Mouse (Mus musculus) midbrain, embryonic 13.5 days (tissue): ENCODE data around the gene Grm1. TPM values are rescaled to one million over a fixed set of nuclear protein-coding genes. Genes with fewer than 3 reads are reported as not detected.

Experiments used
- ATAC-seq: fragments of 200-750 bp; cut with Nextera tagmentation; 2 replicates; pipeline ENCODE4 v1.8.0; 2017; ENCODE audit warnings: mild to moderate bottlenecking, moderate TSS enrichment, moderate library complexity
- H3K27ac ChIP-seq: fragments of 300-500 bp; sonication (generic); 2 replicates; pipeline ENCODE4 v1.5.1; 2015; ENCODE audit warnings: inconsistent platforms, mild to moderate bottlenecking, moderate library complexity
- H3K27me3 ChIP-seq: fragments of 300-500 bp; sonication (generic); 2 replicates; pipeline ENCODE4 v1.6.1; 2015; ENCODE audit warnings: mild to moderate bottlenecking, inconsistent platforms
- H3K36me3 ChIP-seq: fragments of 300-500 bp; sonication (generic); 2 replicates; pipeline ENCODE4 v1.6.1; 2015; ENCODE audit warnings: mild to moderate bottlenecking, inconsistent platforms
- H3K4me1 ChIP-seq: fragments of 300-500 bp; sonication (generic); replicated peaks from 2 replicates; pipeline ENCODE4 v1.6.1; 2015; ENCODE audit warnings: inconsistent platforms
- H3K4me2 ChIP-seq: fragments of 300-500 bp; sonication (generic); replicated peaks from 2 replicates; pipeline ENCODE4 v1.6.1; 2015; ENCODE audit warnings: moderate library complexity, mild to moderate bottlenecking, inconsistent platforms
- H3K4me3 ChIP-seq: fragments of 300-500 bp; sonication (generic); replicated peaks from 2 replicates; pipeline ENCODE4 v1.5.1; 2015; ENCODE audit warnings: mild to moderate bottlenecking, inconsistent platforms
- H3K9ac ChIP-seq: fragments of 300-500 bp; sonication (generic); replicated peaks from 2 replicates; pipeline ENCODE4 v1.6.1; 2015; ENCODE audit warnings: mild to moderate bottlenecking, inconsistent platforms
- H3K9me3 ChIP-seq: fragments of 300-500 bp; sonication (generic); 2 replicates; pipeline ENCODE4 v1.6.1; 2016; ENCODE audit warnings: mild to moderate bottlenecking, inconsistent platforms
- WGBS: fragments of 180-500 bp; shearing (Covaris S2); methylation state at CpG from one replicate; pipeline ENCODE4 v1.1.7; 2015; 5-methylcytosine and 5-hydroxymethylcytosine counted together
- polyA plus RNA-seq: library from polyadenylated mRNA; unstranded; fragments of >200 nt; fragmentation: Nextera tagmentation; extraction: Ambion mirVana; gene quantifications from 2 replicates; pipeline ENCODE4 v1.2.1, GENCODE M21; 2015

Grm1 gene
- polyA plus RNA-seq, 1 experiment from 2014 or later: 3.0 TPM

GRCm38 (mm10) chr10:10809777-10810176 is 272.4 kb downstream of the Grm1 start:
- 38% methylated on average over 3 of the region's 3 CpGs for WGBS
- no peak for ATAC-seq
- Histone ChIP-seq H3K27me3 (no peaks in the 10 kb centered on the region), H3K27ac (no peak overlapping the region), H3K4me2 (no peak overlapping the region), H3K4me3 (no peak overlapping the region), H3K4me1 (no peaks in the 10 kb centered on the region), H3K36me3 (no peaks in the 10 kb centered on the region), H3K9me3 (no peaks in the 10 kb centered on the region), H3K9ac (no peak overlapping the region)

- ATAC-seq: no peak
- Histone ChIP-seq H3K4me1 (no peaks in the 10 kb centered on the region), H3K4me2 (no peak overlapping the region), H3K4me3 (no peak overlapping the region), H3K36me3 (no peaks in the 10 kb centered on the region), H3K9ac (no peak overlapping the region), H3K9me3 (no peaks in the 10 kb centered on the region), H3K27ac (no peak overlapping the region), H3K27me3 (no peaks in the 10 kb centered on the region)
- WGBS: 100% methylated on average over 1 of the region's 1 CpGs
These were observed 286.8 kb downstream of the Grm1 start for GRCm38 (mm10) chr10:10795321-10795720.

GRCm38 (mm10) chr10:10790458-10790857 is 291.7 kb downstream of the Grm1 start:
- 95% methylated on average over 1 of the region's 1 CpGs for WGBS
- ATAC-seq: no peak
- H3K4me2 ChIP-seq: no peak overlapping the region

GRCm38 (mm10) chr10:10789967-10790366 is 292.2 kb downstream of the Grm1 start:
- 85% methylated on average over 4 of the region's 4 CpGs for WGBS

More at GRCm38 (mm10) chr10:10790458-10790857, 291.7 kb downstream of the Grm1 start:
- Histone ChIP-seq H3K9ac (no peak overlapping the region), H3K4me3 (no peak overlapping the region), H3K27me3 (no peaks in the 10 kb centered on the region), H3K4me1 (no peaks in the 10 kb centered on the region), H3K27ac (no peak overlapping the region), H3K36me3 (no peaks in the 10 kb centered on the region), H3K9me3 (no peaks in the 10 kb centered on the region)

GRCm38 (mm10) chr10:10787906-10788416 is 294.2 kb downstream of the Grm1 start:
- H3K36me3 ChIP-seq: no peaks in the 10 kb centered on the region
- WGBS: 86% methylated on average over 5 of the region's 6 CpGs
- no peaks in the 10 kb centered on the region for H3K27me3 ChIP-seq
- H3K27ac ChIP-seq: no peak overlapping the region
- no peak for ATAC-seq
- H3K4me3 ChIP-seq: no peak overlapping the region
- H3K9me3 ChIP-seq: no peaks in the 10 kb centered on the region
- H3K9ac ChIP-seq: no peak overlapping the region
- no peaks in the 10 kb centered on the region for H3K4me1 ChIP-seq
- no peak overlapping the region for H3K4me2 ChIP-seq

More at GRCm38 (mm10) chr10:10789967-10790366, 292.2 kb downstream of the Grm1 start:
- no peak overlapping the region for H3K27ac ChIP-seq
- no peak overlapping the region for H3K9ac ChIP-seq
- ATAC-seq: no peak
- no peak overlapping the region for H3K4me2 ChIP-seq
- H3K36me3 ChIP-seq: no peaks in the 10 kb centered on the region
- H3K4me1 ChIP-seq: no peaks in the 10 kb centered on the region
- H3K4me3 ChIP-seq: no peak overlapping the region
- no peaks in the 10 kb centered on the region for H3K27me3 ChIP-seq
- H3K9me3 ChIP-seq: no peaks in the 10 kb centered on the region

GRCm38 (mm10) chr10:10785122-10785521 is 297.0 kb downstream of the Grm1 start:
- Histone ChIP-seq H3K27ac (no peak overlapping the region), H3K4me3 (no peak overlapping the region), H3K9ac (no peak overlapping the region), H3K27me3 (no peaks in the 10 kb centered on the region), H3K36me3 (no peaks in the 10 kb centered on the region), H3K9me3 (no peaks in the 10 kb centered on the region), H3K4me1 (no peaks in the 10 kb centered on the region), H3K4me2 (no peak overlapping the region)
- WGBS: 93% methylated on average over 3 of the region's 3 CpGs
- no peak for ATAC-seq

GRCm38 (mm10) chr10:10774827-10775226 is 307.3 kb downstream of the Grm1 start:
- H3K9me3 ChIP-seq: no peaks in the 10 kb centered on the region
- no peak overlapping the region for H3K9ac ChIP-seq
- no peak overlapping the region for H3K4me3 ChIP-seq
- H3K27me3 ChIP-seq: no peaks in the 10 kb centered on the region
- H3K4me1 ChIP-seq: 0 out of 2 replicates have a peak, but pooled peaks cover 4% of the 10 kb centered on the region
- H3K4me2 ChIP-seq: no peak overlapping the region
- H3K27ac ChIP-seq: no peak overlapping the region
- 0 out of 2 replicates have a peak, but pooled peaks have one; percentile 17 for ATAC-seq
- WGBS: 67% methylated on average over 1 of the region's 1 CpGs
- no peaks in the 10 kb centered on the region for H3K36me3 ChIP-seq

- Histone ChIP-seq H3K27ac (no peak overlapping the region), H3K4me1 (no peaks in the 10 kb centered on the region), H3K9me3 (no peaks in the 10 kb centered on the region), H3K9ac (no peak overlapping the region), H3K4me2 (no peak overlapping the region), H3K27me3 (no peaks in the 10 kb centered on the region), H3K4me3 (no peak overlapping the region), H3K36me3 (no peaks in the 10 kb centered on the region)
- WGBS: 69% methylated on average over 4 of the region's 4 CpGs
- no peak for ATAC-seq
These were observed 319.1 kb downstream of the Grm1 start for GRCm38 (mm10) chr10:10763015-10763414.

GRCm38 (mm10) chr10:10761274-10761673 is 320.9 kb downstream of the Grm1 start:
- Histone ChIP-seq H3K36me3 (no peaks in the 10 kb centered on the region), H3K4me2 (no peak overlapping the region), H3K27ac (no peak overlapping the region), H3K4me1 (no peaks in the 10 kb centered on the region), H3K9ac (no peak overlapping the region), H3K9me3 (no peaks in the 10 kb centered on the region), H3K27me3 (no peaks in the 10 kb centered on the region), H3K4me3 (no peak overlapping the region)
- whole genome bisulfite sequencing: 78% methylated on average over 1 of the region's 1 CpGs
- ATAC-seq: no peak

GRCm38 (mm10) chr10:10760801-10761200 is 321.4 kb downstream of the Grm1 start:
- H3K27me3 ChIP-seq: no peaks in the 10 kb centered on the region
- H3K4me2 ChIP-seq: no peak overlapping the region
- ATAC-seq: no peak
- WGBS: 87% methylated on average over 2 of the region's 2 CpGs
- H3K4me1 ChIP-seq: no peaks in the 10 kb centered on the region
- no peaks in the 10 kb centered on the region for H3K9me3 ChIP-seq
- H3K27ac ChIP-seq: no peak overlapping the region
- no peaks in the 10 kb centered on the region for H3K36me3 ChIP-seq
- no peak overlapping the region for H3K9ac ChIP-seq
- H3K4me3 ChIP-seq: no peak overlapping the region

- H3K4me3 ChIP-seq: no peak overlapping the region
- ATAC-seq: no peak
- no peak overlapping the region for H3K4me2 ChIP-seq
- H3K27me3 ChIP-seq: no peaks in the 10 kb centered on the region
- H3K9ac ChIP-seq: no peak overlapping the region
- H3K27ac ChIP-seq: no peak overlapping the region
- 96% methylated on average over 1 of the region's 1 CpGs for WGBS
- H3K4me1 ChIP-seq: peaks cover 5% of the 10 kb centered on the region; the same call in 1 of the 2 replicates
- H3K36me3 ChIP-seq: no peaks in the 10 kb centered on the region
- no peaks in the 10 kb centered on the region for H3K9me3 ChIP-seq
These were observed 331.1 kb downstream of the Grm1 start for GRCm38 (mm10) chr10:10751033-10751432.

- H3K4me2 ChIP-seq: no peak overlapping the region
- no peaks in the 10 kb centered on the region for H3K4me1 ChIP-seq
- no peak overlapping the region for H3K27ac ChIP-seq
- H3K9me3 ChIP-seq: no peaks in the 10 kb centered on the region
- H3K4me3 ChIP-seq: no peak overlapping the region
- H3K9ac ChIP-seq: no peak overlapping the region
- no peaks in the 10 kb centered on the region for H3K27me3 ChIP-seq
- no peak for ATAC-seq
- H3K36me3 ChIP-seq: no peaks in the 10 kb centered on the region
- 54% methylated on average over 1 of the region's 1 CpGs for WGBS
These were observed 338.1 kb downstream of the Grm1 start for GRCm38 (mm10) chr10:10744097-10744496.

- Histone ChIP-seq H3K36me3 (no peaks in the 10 kb centered on the region), H3K4me2 (no peak overlapping the region), H3K27me3 (no peaks in the 10 kb centered on the region), H3K9ac (no peak overlapping the region), H3K27ac (no peak overlapping the region), H3K4me3 (no peak overlapping the region), H3K4me1 (no peaks in the 10 kb centered on the region), H3K9me3 (no peaks in the 10 kb centered on the region)
- ATAC-seq: no peak
- 93% methylated on average over 2 of the region's 2 CpGs for WGBS
These were observed 340.0 kb downstream of the Grm1 start for GRCm38 (mm10) chr10:10742172-10742571.
